Mouse (Mus musculus) urinary bladder, postnatal 10 days (tissue): ENCODE data around the gene Nudt9.

Experiments used
- DNase-seq: peaks from one replicate; pipeline ENCODE4 v3.0.0; 2022; ENCODE audit warnings: low spot score

Gene Nudt9

GRCm38 (mm10) chr5:104077508-104077907 lies 31.4 kb downstream of the Nudt9 start, which contains the start of gene Gm17660:
Gene Gm17660 (minus strand): TSS chr5:104077608.
- no peak for DNase-seq

DNA sequence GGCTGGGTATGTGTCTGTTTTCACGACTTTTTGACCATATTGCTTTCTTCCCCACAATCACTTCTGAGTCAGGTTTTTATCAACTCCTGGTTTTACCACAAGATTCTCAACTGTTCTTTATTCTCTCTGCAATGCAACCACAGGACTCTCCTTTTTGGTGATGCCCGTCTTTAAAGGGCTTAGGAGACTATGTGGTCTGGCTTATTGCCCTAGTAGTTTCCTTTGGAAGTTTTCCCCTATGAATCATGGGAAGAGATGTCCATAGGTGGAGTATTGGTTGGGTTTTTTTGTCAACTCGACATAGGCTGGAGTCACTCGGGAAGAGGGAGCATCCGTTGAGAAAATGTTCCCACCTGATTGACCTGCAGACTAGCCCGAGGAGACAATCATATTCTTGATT lies 34.6 kb downstream of the Nudt9 start:
- no peak for DNase-seq

DNA sequence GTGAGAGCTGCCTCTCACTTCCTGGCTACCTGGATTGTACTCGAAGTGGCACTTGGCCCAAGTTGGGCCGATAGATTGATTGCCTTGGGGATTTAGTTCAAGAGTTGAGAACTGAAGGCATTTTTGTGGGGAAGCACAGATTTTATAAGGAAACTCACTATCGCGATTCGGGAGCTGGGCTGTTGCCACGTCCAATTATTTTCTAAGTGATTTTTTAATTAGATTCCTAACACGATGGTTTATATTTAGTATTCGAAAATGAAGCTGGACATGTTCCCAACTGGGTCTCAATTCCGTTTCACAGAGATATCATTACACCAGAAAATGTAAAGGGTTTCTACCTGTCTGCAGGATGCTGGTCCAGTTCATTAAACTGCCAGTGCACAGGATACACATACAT lies 39.3 kb downstream of the Nudt9 start:
- DNase-seq: no peak

GRCm38 (mm10) chr5:104089751-104090150 lies 43.6 kb downstream of the Nudt9 start:
- DNase-seq: no peak

GRCm38 (mm10) chr5:104095416-104096077 lies 49.4 kb downstream of the Nudt9 start:
- DNase-seq: no peak

- no peak for DNase-seq
Measured at GRCm38 (mm10) chr5:104096078-104096938, 50.2 kb downstream of the Nudt9 start.

- DNase-seq: no peak
Measured at GRCm38 (mm10) chr5:104101678-104102531, 55.8 kb downstream of the Nudt9 start.

DNA sequence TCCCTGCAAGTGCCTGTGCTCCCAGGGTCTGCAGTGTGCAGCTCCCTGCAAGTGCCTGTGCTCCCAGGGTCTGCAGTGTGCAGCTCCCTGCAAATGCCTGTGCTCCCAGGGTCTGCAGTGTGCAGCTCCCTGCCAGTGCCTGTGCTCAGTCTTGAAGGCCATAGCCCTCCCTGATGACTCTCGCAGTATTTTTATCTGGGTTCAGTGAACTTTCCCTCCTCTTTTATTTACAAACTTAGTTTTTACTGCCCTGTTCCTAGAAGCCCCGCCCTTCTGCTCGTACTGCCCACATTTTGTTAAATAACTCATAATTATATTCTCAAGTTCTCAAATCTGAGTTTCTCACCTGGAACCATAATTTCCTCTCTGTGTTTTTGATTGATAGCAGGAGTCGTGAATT lies 57.1 kb downstream of the Nudt9 start:
- DNase-seq: no peak

- no peak for DNase-seq
Measured at GRCm38 (mm10) chr5:104104111-104104510, 58.0 kb downstream of the Nudt9 start.

DNA sequence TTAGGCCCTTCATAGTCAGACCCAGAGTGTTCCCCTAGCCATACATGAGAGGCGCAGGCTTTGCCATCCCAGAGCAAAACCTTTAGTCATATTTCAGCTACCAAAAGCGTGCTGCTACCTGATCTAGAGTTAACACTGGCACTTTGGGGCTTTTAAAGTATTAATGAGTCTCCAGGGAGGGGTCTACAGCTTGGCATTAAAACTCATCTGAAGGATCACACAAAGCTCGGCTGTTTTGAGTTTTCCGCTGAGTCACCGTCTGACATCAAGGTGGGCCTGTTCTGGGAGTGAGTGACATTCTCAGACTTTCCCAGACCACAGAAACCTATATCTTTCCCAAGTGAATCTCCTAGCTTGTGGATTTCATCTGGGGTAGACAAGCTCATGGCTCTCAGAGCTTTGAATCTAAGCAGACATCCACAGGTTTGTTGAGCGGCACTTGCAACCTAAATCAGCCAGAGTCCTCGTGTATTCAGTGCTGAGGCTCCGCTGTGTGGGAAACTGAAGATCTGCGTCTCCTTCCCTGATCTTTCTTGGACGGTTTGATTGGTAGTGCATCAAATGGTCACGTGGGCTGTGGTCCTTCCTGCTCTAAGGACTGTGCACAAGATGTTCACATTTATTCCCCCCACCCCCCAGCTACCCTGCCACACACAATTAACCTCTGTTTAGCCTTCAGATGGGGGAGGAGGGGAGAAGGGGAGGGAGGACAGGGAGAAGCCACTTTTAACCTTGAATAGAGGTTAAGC lies 62.2 kb downstream of the Nudt9 start:
- DNase-seq: no peak

DNA sequence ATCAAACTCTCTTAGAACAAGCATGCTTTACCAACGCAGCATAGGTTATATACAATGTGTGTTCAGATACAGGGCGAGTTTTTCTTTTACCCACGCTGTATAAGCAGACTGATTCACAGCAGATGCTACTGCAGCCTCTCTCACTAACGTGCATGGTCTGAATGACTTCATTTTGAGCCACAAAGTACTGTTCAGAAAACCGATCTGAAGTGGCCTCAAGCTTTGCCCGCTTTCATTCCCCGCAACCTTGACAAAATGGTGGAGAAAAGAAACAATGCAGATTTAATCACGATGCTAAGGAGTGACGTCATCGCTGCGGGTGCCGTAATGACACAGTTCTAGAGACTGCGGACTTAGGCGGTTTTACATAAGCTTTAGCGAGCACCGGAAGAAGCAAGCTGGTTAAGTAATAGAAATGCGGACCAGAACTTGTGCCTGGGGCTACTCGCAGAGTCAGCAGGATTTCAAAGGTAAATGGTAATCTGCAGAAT lies 62.8 kb downstream of the Nudt9 start:
- no peak for DNase-seq

GRCm38 (mm10) chr5:104109516-104109915 lies 63.4 kb downstream of the Nudt9 start:
- DNase-seq: no peak

DNA sequence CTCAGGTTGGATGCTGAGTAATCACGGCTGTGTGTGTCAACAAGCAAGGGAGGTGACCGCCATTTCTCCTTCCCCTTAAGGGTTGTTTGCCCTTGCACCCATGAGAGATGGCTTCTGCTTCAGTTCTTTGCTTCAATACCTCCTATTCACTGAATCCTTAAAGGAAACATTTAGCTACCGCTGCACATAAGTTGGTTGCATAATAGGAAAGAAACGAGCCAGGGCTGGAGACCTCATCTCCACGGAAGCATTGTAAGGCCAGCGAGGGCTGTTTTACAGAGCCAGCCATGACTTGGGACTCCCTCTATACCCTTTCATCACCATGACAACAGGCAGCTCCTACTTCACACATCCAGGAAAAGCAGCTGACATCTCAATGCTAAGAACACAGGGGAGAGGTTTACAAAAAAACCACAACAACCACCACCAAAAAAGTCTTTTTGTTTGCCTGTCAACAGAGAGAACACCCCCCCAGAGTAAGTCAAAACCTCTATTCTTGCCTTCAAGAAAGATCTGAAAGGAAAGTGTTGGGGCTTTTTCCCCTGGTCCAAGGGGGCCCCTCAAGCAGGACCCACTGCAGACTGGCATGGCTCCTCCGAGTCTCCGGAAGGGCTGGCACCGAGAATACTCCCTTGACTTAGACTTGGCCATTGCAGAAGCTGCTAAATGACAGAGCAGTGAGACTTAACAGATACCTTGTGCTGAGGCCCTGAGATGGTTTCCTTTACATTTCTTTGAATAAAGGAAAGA lies 64.2 kb downstream of the Nudt9 start:
- no peak for DNase-seq

DNA sequence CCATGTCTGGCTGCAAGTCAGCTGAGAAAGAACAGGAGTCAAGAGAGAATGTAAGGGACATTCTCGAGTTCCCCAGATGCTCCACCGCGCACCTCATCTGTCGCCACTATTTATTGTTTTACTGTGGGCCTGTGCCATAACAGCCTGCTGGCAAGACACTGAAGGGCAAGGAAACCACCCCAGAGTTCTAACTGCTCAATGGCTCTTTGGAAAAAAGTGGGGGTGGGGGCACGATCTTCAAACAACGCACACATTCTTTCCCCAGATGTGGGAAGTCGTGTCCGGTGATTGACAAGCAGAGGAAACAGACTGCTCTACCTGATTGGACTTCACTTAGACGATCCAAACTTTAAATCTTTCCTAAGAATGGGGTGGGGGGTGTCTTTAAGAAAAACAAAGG lies 65.9 kb downstream of the Nudt9 start:
- DNase-seq: no peak

DNA sequence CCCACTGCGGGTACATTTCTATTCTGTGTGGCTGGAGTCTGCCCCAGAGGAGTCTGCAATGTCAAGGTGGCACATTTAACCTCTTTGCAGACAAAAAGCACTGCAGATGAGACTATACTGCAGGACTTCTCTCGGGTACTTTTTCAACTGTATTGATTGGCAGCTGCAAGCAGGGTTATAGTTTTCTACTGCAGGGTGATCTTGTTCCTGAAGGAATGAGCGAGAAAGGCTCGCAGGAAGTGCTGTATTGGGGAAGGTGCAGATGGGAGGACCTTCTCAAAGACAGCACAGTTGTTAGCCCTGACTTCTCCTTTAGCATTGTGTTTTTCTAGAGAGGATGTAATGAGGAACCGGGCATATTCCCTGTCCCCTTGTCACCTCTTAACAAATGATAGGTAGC lies 66.4 kb downstream of the Nudt9 start:
- no peak for DNase-seq

GRCm38 (mm10) chr5:104113491-104114172 lies 67.5 kb downstream of the Nudt9 start, which contains the start of gene Sparcl1:
Gene Sparcl1 (minus strand): TSS chr5:104113733.
- DNase-seq: no peak
